Mouse (Mus musculus) frontal cortex, postnatal 14 days (tissue): ENCODE data around the gene Sap30.
"Not testable (repeated sequence)": the region's sequence is repeated elsewhere in the genome, so short reads cannot be mapped to it uniquely, and the experiment has no call there.

ENCODE experiments used
- DNase-seq, 2 experiments: peaks; one replicate each; pipeline ENCODE4 v3.0.0; 2022; ENCODE audit warnings: low spot score in 2 of 2

The Sap30 gene

DNA sequence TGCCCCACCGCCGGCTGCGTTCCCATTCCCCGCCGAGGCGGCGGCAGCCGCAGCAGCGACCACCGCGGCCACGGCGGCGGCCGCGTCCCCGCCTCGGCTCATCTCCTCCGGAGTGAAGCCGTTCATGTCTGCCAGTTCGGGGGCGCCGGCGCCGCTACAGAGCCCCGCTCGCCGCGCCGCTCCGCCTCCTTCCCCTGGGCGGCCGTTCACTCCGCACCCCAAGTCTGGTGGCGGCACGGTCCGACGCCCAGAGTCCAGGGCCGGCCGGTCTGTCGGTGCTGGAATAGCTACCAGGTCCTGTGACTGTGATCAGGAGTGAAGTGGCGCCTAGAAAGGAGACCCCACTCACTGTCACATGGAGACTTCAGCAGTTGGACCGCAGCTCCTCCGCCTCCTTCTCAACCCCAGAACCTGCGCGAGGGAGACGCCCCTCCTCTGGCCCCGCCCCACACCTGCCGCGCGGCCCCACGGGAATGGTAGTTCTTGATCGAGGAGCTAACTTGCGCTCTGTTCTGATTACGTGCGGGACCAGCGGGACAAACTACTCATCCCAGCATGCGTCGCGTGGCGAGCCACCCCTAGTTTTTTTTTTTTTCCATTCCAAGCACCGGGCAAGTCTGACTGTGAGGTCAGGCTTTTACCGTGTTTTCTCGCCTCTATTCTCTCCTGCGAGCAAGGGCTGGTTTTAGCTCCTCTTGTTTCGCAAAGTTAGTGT is at the start of gene Sap30:
TSS of gene Sap30 (minus strand) at position 420 of the 715 bp plus-strand sequence.
- peak; percentile 96 to 98 for DNase-seq

DNA sequence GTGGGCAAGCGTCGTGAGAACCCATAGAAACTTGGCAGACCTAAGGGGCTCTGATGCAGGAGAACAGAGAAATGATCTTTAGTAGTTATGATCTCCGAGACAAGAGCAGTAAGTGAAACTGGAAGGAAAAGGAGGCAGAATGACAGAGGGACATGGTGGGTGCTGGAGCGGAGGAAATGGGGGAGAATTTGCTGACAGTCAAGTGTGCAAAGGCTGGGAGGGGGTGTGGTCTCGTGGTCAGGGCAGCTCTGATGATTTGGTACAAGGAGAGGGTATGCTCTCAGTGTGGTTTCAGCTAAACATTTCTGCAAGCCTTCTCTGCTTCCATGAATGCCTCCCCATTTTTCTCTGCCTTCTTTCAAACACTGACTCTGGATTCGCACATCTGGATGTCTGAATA is 48.5 kb upstream of the Sap30 start:
- DNase-seq: no peak

DNA sequence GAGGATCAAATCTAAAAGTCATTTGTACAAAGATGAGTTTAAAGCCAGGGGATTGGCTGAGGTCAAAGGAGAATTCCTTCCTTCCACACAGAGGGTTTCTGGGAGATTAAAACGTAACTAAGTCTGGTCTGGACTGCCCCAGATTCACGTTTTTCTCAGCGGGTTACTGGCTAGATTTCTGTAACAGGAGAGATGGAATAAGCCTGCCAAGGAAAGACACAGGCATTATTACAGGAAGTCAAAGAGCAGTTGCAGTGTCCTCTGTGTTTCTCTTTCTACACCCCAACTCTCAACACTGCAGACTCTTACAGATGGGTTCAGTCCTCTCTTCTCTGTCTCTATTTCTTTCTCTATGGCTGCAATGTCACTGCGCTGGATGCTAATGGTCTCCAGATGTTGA is 46.8 kb upstream of the Sap30 start:
- no peak for DNase-seq

DNA sequence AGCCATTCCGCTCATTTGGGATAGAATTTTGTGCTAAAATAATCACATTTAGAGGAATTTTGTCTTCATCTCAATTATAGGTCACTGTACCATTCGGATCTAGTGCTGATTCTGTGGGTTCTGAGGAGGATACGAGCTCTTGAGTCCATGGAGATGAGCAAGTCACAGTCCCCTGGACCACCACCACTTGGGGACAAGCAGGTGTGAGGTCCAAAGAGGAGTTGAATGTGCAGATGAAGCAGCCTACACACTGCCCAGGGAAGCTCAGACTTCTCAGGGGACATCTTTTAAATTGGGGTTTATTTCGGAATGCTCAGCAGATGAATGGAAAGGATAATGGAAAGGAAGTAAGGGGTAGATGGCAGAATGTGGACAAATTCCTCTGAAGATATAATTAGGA is 45.4 kb upstream of the Sap30 start:
- DNase-seq: no peak

DNA sequence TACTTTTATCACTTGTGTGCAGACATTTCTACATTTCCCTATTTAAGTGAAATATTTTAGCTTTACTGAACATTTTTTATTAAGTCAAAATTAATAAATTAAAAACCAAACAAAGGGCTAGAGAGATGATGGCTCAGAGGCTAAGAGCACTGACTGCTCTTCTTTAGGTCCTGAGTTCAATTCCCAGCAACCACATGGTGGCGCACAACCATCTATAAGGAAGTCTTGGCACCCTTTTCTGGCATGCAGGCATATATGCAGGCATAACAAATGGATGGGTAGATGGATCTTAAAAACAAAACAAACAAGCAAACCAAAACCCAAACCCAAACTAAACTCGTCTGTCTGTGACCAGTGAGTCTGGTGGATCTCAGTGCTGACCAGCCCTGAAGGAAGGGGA is 44.6 kb upstream of the Sap30 start:
- DNase-seq: no peak

DNA sequence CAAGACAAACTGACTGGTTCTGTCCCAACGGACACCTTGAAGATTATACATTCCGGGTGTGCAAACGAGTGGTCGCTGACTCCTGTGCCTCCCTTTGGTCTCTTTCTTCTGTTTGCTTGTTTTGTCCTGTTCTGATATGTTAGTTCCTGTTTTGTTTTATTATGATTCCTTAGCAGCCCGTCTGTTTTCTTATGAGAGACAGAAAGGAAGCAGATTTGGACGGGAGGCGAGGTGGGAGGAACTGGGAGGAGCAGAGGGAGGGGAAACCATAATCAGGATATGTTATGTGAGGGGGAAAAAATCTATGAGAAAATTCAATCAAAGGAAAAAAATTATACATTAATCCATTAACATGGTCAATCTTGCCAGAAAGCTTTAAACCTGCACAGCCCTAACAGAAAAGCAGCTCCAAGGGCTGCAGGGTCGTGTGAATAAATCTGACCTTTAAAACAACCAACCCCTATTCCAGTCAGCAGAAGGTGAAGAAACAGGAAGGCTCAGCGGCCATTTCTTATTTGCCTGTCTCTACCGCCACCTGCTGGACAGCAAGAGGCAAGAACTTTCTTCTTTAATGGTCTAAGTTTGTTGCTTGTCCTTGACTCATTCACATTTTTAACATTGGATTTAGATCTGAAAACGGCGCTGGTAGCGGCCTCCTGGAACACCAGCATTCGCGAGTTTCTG is 43.1 kb upstream of the Sap30 start:
- peak; percentile 54 to 72 for DNase-seq

DNA sequence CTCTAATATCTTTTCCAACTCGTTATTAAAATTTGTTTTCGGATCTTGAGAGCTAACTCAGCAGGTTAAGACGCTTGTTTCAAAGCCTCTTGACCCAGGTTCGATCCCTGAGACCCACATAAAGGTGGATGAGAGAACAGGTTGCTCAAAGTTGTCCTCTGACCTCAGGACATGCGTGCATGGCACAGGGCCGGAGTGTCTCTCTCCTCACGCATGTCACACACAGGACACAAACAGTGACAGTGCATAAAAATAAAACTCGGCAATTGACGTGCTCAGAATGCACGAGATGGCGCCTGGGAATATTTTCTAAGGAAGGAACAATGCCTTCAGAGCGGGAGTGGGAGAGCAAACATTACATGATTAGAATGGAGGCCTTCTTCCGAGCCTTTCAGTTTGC is 42.6 kb upstream of the Sap30 start:
- DNase-seq: no peak

DNA sequence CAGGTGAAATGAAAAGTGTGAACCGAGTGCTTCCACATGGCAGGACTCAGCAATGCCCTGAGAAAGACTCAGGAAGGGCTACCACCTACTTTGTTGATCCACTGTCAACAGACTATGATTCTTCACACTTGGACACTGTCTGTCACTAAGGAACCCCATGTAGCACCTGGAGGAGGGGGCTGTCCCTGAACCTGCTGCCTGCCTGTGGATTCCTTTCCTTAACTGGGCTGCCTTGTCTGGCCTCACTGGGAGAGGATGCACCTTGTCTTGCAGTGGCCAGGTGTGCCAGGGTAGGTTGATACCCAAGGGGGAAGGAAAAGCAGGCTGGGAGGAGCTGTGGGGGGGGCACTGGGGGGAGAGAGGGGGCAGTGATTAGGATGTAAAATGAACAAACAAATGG is 40.4 kb upstream of the Sap30 start:
- DNase-seq: no peak

DNA sequence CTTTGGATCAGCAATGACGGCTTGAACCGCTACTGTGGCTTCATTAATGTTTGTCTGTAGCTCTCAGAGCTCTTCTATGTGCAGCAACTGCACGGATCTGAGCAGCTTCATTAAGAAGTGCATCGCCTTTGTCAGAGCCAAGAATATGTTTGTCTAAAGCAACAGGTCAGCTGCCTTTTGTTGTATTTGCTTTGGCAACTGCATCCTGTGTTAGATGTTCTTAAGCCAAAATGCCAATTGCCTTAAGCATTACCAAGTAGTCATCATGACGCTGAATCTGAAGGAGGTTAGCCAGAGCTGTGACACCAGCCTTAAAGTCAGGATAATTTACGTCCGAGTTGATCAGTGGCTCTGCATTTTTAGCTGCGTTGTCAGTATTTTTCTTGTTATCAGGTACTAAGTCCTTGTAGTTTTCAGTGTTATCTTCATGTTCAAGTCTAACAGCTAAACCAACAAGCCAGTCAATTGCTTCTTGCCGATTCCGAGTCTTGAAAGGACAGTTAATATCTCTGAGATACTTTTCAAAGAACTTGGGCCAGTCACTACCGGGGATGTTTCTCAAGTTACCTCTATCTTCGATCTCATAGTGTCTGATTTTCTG is 32.6 kb upstream of the Sap30 start:
- DNase-seq: no peak

DNA sequence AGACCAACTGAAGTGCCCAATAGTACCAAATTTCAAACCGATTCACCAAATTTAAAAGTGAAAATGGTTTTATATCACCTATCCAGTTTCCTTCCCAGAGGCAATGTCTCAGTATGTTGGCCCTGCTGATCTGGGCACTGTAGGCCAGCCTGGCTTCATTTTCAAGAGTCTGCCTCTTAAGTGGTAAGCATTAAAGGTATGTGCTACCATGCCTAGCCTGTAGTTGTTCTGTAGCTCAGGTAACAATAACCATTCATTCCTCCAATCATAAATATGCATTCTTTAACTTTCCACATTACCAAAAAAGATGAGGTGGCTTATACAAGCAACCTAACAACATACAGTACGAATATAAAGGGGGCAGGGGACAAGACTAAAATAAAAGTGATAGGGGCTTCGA is 30.1 kb upstream of the Sap30 start:
- DNase-seq: no peak

DNA sequence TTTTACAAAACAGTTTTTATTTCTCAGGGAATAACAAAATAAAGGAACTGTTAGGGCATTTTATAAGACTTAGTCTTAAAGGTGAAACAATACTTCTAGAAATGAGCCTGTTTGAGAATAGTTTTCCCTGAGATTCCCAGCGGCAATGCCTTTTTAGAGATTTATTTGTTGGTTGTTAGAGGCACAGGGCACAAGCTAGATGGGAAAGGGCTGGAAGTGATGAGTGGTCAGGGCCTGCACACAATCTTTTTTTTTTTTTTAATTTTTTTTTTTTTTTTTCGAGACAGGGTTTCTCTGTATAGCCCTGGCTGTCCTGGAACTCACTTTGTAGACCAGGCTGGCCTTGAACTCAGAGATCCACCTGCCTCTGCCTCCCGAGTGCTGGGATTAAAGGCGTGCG is 29.0 kb upstream of the Sap30 start:
- not testable (repeated sequence) for DNase-seq

DNA sequence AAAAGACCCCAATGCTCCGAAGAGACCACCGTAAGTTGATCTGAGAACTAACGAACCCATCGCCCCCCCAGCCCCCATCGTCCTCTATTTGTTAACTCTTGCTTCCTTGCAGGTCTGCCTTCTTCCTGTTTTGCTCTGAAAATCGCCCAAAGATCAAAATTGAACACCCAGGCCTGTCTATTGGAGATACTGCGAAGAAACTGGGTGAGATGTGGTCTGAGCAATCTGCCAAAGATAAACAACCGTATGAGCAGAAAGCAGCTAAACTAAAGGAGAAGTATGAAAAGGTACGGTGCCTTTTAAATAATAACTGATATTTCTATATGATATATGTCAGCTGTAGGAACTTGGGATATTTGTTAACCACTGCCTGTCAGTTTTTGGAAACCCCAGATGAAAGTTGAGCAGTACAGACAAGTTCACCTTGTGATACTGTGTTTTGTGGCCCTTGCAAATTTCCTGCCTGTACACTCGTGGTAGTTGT is 25.6 kb upstream of the Sap30 start:
- DNase-seq: not testable (repeated sequence)

DNA sequence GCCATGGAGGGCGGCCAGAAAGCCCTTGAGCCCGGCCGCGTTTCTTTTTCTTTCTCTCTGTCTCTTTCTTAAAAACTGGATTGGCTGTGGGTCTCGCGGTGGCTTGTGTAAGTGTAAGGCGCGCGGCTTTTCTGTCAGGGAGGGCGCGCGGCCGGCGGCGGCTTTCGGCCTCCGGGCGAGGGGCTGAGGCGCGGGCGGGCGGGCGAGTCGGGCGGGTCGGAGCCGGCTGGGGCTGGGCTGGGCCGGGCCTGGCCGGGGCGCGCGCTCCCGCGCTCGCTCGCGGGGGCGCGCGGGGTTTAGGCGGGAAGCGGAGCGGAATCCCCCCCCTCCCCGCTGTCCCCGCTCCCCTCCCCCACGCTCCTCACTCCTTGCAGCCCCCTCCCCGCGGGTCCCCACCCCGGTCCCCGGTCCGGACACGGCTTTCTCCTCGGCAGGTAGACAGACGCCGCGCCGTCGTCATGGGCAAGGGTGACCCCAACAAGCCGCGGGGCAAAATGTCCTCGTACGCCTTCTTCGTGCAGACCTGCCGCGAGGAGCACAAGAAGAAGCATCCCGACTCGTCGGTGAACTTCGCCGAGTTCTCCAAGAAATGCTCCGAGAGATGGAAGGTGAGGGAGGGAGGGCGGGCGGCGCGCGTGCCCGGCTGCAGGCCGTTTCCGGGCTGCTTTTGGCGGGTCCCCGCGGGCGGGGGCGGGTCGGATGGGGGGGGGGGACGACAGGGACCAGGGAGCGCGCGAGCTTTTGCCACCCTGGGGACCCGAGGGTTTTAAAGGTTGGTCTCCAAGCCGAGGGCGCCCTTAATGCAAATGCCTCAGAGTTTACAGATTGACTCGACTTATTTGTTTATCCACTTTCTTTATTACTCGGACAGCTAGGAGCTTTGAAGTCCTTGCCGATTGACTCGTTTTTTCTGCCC is 24.7 kb upstream of the Sap30 start:
- peak in 1 of 2 experiments; percentile 20 for DNase-seq

DNA sequence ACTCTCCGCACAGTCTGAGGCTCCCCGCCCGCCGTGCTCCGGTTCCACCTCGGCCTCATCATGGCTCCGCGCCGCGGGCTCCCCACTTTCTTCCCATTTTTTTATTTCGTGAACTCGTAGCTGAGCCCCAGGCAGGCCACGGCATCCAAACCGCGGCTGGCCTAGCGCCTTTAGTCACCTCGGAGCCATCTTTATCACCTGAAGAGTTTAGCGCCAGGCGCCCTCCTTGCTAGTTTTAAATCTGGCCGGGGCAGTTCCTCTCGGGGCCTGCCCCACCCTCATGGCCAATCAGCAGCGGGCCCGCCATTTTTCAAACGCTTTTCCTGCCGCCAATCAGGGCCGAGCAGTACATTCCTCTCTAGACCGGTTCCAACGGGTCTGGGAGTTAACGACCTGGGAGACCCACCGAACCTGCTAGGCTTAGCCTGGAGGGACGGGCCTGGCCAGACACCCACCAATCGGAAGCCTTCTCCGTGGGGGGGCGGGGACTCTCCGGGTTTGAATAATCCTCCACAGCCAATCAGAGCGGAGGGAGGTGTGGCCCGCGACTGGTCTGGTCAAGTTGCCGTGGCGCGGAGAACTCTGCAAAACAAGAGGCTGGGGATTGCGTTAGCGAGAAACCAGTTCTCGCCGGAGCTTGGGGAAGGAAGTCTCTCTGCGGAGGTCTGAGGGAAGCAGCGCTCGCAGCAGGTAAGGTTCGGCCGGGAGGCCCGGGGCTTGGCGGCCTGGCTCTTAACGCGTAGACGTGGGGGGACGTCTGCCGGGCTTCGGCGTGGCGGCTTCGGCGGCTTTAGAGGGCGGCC is 23.9 kb upstream of the Sap30 start, which contains the start of gene Hmgb2:
TSS of gene Hmgb2 (plus strand) at position 592 of the 803 bp plus-strand sequence.
- DNase-seq: peak; percentile 99 to 100

DNA sequence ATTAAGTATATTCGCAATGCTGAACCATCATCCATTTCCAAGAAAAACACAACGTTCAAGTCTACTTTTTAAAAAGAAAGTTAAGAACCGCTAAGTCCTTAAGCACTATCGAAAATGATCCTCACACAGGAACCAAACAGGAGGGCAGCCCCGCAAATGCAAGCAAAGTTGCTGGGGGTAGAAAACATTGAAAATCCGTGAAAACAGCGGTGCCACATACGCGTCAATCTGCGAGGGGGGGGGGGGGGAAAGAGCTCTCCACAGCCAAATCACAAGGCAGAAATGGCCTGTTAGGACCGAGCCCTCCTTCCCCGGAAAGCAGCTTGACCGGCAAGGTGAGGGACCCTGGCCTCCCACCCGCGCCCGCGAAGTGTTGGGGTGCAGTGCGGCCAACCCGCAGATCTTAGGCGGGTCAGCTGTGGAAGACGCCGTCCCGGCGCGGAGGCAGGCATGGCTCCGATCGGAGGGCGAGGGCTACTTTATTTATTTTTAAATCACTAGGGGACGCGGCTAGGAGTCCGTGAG is 23.2 kb upstream of the Sap30 start:
- DNase-seq: no peak

DNA sequence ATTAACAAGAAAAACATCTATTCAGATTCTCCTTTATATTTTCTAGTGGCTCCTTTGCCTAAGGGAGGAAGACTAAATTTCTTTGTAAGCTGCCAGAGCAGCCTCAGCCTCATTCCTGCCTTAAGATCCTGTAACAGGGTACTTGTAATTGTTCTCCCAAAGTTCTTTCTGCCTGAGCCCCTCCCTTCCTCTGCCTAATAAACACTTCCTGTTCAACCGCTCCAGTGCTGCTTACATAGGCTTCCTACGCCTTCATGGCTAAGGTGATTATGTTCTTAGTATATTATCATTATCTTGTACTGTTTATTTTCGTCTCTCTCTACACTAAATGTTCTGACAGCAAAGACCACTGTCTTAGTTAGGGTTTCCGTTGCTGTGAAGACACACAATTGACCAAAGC is 21.0 kb upstream of the Sap30 start:
- DNase-seq: no peak

DNA sequence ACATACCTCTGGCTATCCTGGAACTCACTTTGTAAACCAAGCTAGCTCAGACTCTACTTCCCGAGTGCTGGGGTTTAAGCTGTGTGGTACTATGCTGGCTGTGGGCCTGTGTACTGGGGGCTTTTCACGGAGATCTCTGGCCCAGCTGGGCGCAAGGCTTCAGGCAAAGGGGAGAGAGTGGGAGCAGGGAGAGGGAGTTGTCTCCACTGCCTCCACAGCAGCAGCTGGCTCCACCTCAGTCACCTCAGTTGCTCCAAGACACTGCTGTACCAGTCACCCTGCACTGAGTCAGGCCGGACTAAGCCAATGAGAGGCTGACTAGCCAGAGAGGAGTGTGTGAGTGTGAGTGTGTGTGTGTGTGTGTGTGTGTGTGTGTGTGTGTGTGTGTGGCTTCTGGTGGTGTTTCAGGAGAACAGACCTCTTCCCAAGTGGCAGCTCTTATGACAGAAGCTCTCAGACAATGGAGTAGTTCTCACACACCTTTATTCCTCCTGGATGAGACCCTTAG is 19.9 kb upstream of the Sap30 start:
- DNase-seq: no peak

DNA sequence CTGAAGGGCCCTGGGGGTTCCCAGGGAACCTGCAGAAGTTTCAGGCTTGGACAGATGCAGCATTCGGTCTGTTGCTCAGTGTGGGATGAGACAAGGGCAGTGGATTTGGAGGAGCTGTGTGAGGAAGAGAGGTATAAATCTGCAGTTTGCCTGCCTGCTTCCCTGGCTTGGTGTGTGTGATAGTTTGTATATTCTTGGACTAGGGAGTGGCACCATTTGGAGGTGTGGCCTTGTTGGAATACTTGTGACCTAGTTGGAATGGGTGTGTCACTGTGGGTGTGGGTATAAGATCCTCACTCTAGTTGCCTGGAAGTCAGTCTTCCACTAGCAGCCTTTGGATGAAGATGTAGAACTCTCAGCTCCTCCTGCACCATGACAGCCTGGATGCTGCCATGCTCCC is 17.8 kb upstream of the Sap30 start:
- DNase-seq: not testable (repeated sequence)

DNA sequence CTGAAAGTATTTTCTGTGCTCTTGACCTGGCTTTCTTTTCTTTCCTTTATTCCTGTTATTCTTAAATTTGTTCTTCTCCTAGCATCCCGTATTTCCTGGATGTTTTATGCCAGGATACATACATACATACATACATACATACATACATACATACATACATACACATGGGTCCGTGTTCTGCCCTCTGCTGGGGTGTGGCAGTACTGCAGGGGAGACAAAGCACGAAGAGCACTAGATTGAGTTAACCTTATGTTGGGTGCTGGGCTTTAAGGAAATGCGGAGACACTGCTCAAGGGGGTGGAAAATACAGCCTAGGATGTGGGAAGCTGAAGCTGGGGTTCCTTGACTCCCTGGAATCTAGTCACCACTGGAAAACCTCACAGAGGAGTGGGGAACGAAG is 16.0 kb upstream of the Sap30 start:
- peak in 1 of 2 experiments; percentile 28 for DNase-seq

DNA sequence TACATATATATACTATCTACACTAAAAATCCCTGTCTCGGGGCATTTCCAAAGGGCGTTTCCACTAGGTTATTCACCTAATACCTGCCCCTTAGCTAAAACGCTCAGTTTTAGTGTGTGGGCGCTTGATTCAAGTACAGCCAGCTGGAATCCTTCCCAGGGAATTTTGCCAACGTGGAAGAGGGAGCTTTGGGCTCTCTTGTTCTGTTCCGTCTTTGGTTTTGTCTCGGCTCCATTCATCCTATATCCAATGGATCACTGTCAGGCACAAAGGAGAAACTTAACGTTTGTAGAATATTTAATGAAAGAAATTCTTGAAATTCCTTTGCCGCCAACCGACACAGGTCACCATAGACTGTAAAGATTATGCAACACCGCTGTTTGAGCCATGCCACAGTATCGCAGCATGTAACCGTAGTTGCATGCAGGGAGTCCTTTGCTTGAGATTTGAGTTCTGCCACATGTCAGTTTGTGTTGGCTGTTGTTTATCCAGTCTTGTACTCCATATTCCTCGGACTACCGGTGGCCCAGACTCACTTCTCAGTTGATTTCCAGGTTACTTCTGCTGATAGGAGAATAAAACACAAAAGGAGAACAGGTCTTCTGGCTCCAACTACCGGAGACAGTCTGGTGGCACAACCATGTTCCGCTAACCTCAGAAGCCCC is 11.3 kb upstream of the Sap30 start:
- DNase-seq: peak in 1 of 2 experiments; percentile 17
